Mouse (Mus musculus): ENCODE data around the gene Fxr2. TPM values are rescaled to one million over a fixed set of nuclear protein-coding genes. Genes with fewer than 3 reads are reported as not detected.
A peak's percentile ranks its signal among the peaks of the same experiment; 100 is the strongest.

Gene Fxr2
- polyA plus RNA-seq, 1 experiment from 2014 or later: 27.8 TPM

- Histone ChIP-seq H3K27me3 (peaks cover 9% of the 10 kb centered on the region; the same call in 1 of the 2 replicates), H3K4me2 (peak overlapping the region; percentile 34), H3K27ac (peak overlapping the region; percentile 62), H3K9me3 (no peaks in the 10 kb centered on the region), H3K36me3 (no peaks in the 10 kb centered on the region), H3K4me1 (peaks cover 40% of the 10 kb centered on the region), H3K4me3 (no peak overlapping the region), H3K9ac (no peak overlapping the region)
- WGBS: 7% methylated on average over 6 of the region's 6 CpGs
- ATAC-seq (ENCODE audit: borderline replicate concordance, extremely low read depth, low FRiP score, low TSS enrichment): peak; percentile 72
These were observed 32.7 kb upstream of the Fxr2 start for GRCm38 (mm10) chr11:69600098-69600497.

- peaks cover 16% of the 10 kb centered on the region; the same call in 1 of the 2 replicates for H3K27me3 ChIP-seq
- H3K9ac ChIP-seq: no peak overlapping the region
- WGBS: 42% methylated on average over 3 of the region's 3 CpGs
- no peak for ATAC-seq (ENCODE audit: borderline replicate concordance, extremely low read depth, low FRiP score, low TSS enrichment)
- no peak overlapping the region for H3K27ac ChIP-seq
- H3K4me1 ChIP-seq: peaks cover 49% of the 10 kb centered on the region
- H3K4me3 ChIP-seq: no peak overlapping the region
- no peak overlapping the region for H3K4me2 ChIP-seq
- no peaks in the 10 kb centered on the region for H3K36me3 ChIP-seq
- no peaks in the 10 kb centered on the region for H3K9me3 ChIP-seq
These were observed 31.0 kb upstream of the Fxr2 start for GRCm38 (mm10) chr11:69601768-69602167.

- Histone ChIP-seq H3K4me2 (peak overlapping the region; percentile 95; the same call in 1 of the 2 replicates), H3K27me3 (peaks cover 16% of the 10 kb centered on the region; the same call in 1 of the 2 replicates), H3K36me3 (no peaks in the 10 kb centered on the region), H3K9me3 (no peaks in the 10 kb centered on the region), H3K4me1 (peaks cover 49% of the 10 kb centered on the region), H3K9ac (no peak overlapping the region), H3K27ac (no peak overlapping the region), H3K4me3 (no peak overlapping the region)
- no peak for ATAC-seq (ENCODE audit: borderline replicate concordance, extremely low read depth, low FRiP score, low TSS enrichment)
- WGBS: 77% methylated on average over 8 of the region's 8 CpGs
These were observed 29.3 kb upstream of the Fxr2 start for GRCm38 (mm10) chr11:69603516-69603915.

GRCm38 (mm10) chr11:69604347-69604746, 28.4 kb upstream of the Fxr2 start:
- H3K9me3 ChIP-seq: no peaks in the 10 kb centered on the region
- peaks cover 46% of the 10 kb centered on the region for H3K4me1 ChIP-seq
- no peak overlapping the region for H3K27ac ChIP-seq
- H3K4me3 ChIP-seq: peak overlapping the region; percentile 56
- H3K36me3 ChIP-seq: no peaks in the 10 kb centered on the region
- peak overlapping the region; percentile 95 for H3K4me2 ChIP-seq
- peak; percentile 32 for ATAC-seq (ENCODE audit: borderline replicate concordance, extremely low read depth, low FRiP score, low TSS enrichment)
- no peak overlapping the region for H3K9ac ChIP-seq
- H3K27me3 ChIP-seq: peaks cover 16% of the 10 kb centered on the region; the same call in 1 of the 2 replicates
- 56% methylated on average over 3 of the region's 3 CpGs for WGBS

- Histone ChIP-seq H3K27me3 (peaks cover 16% of the 10 kb centered on the region; the same call in 1 of the 2 replicates), H3K36me3 (no peaks in the 10 kb centered on the region), H3K27ac (peak overlapping the region; percentile 50), H3K4me1 (peaks cover 40% of the 10 kb centered on the region), H3K9ac (peak overlapping the region; percentile 57), H3K9me3 (no peaks in the 10 kb centered on the region), H3K4me2 (peak overlapping the region; percentile 95), H3K4me3 (peak overlapping the region; percentile 56)
- whole genome bisulfite sequencing: under 1% methylated on average over 71 of the region's 73 CpGs
- peak; percentile 35 for ATAC-seq (ENCODE audit: borderline replicate concordance, extremely low read depth, low FRiP score, low TSS enrichment)
These were observed 27.8 kb upstream of the Fxr2 start for GRCm38 (mm10) chr11:69604795-69605664.

GRCm38 (mm10) chr11:69605726-69606490, 26.9 kb upstream of the Fxr2 start, which contains the start of gene Atp1b2:
Atp1b2 (minus strand) TSS chr11:69605942.
- Histone ChIP-seq H3K4me1 (peaks cover 31% of the 10 kb centered on the region), H3K9me3 (no peaks in the 10 kb centered on the region), H3K27ac (peak within 1 kb of the TSS; percentile 50), H3K4me2 (peak within 1 kb of the TSS; percentile 95), H3K36me3 (no peaks in the 10 kb centered on the region), H3K27me3 (peaks cover 16% of the 10 kb centered on the region; the same call in 1 of the 2 replicates), H3K4me3 (peak within 1 kb of the TSS; percentile 56), H3K9ac (peak within 1 kb of the TSS; percentile 57)
- ATAC-seq (ENCODE audit: borderline replicate concordance, extremely low read depth, low FRiP score, low TSS enrichment): peak; percentile 82
- 2% methylated on average over 32 of the region's 32 CpGs for WGBS

- no peak for ATAC-seq (ENCODE audit: borderline replicate concordance, extremely low read depth, low FRiP score, low TSS enrichment)
- peak overlapping the region; percentile 56 for H3K4me3 ChIP-seq
- H3K27me3 ChIP-seq: peaks cover 16% of the 10 kb centered on the region; the same call in 1 of the 2 replicates
- H3K27ac ChIP-seq: no peak overlapping the region
- H3K4me2 ChIP-seq: peak overlapping the region; percentile 95
- no peaks in the 10 kb centered on the region for H3K9me3 ChIP-seq
- peaks cover 26% of the 10 kb centered on the region for H3K4me1 ChIP-seq
- 34% methylated on average over 2 of the region's 2 CpGs for WGBS
- H3K36me3 ChIP-seq: no peaks in the 10 kb centered on the region
- no peak overlapping the region for H3K9ac ChIP-seq
These were observed 26.3 kb upstream of the Fxr2 start for GRCm38 (mm10) chr11:69606491-69606795.

- H3K9ac ChIP-seq: no peak overlapping the region
- H3K9me3 ChIP-seq: no peaks in the 10 kb centered on the region
- peaks cover 26% of the 10 kb centered on the region for H3K4me1 ChIP-seq
- H3K4me2 ChIP-seq: no peak overlapping the region
- 76% methylated on average over 2 of the region's 2 CpGs for WGBS
- H3K36me3 ChIP-seq: no peaks in the 10 kb centered on the region
- ATAC-seq (ENCODE audit: borderline replicate concordance, extremely low read depth, low FRiP score, low TSS enrichment): no peak
- H3K27me3 ChIP-seq: peaks cover 16% of the 10 kb centered on the region; the same call in 1 of the 2 replicates
- H3K27ac ChIP-seq: no peak overlapping the region
- no peak overlapping the region for H3K4me3 ChIP-seq
These were observed 26.0 kb upstream of the Fxr2 start for GRCm38 (mm10) chr11:69606832-69607231.

GRCm38 (mm10) chr11:69608525-69608924, 24.3 kb upstream of the Fxr2 start:
- peaks cover 25% of the 10 kb centered on the region for H3K4me1 ChIP-seq
- no peak overlapping the region for H3K4me3 ChIP-seq
- peaks cover 16% of the 10 kb centered on the region; the same call in 1 of the 2 replicates for H3K27me3 ChIP-seq
- 91% methylated on average over 3 of the region's 3 CpGs for WGBS
- no peak overlapping the region for H3K27ac ChIP-seq
- no peak overlapping the region for H3K9ac ChIP-seq
- H3K36me3 ChIP-seq: no peaks in the 10 kb centered on the region
- no peak overlapping the region for H3K4me2 ChIP-seq
- ATAC-seq (ENCODE audit: borderline replicate concordance, extremely low read depth, low FRiP score, low TSS enrichment): no peak
- no peaks in the 10 kb centered on the region for H3K9me3 ChIP-seq

- H3K9me3 ChIP-seq: no peaks in the 10 kb centered on the region
These were observed 23.4 kb upstream of the Fxr2 start for GRCm38 (mm10) chr11:69609416-69609815.

GRCm38 (mm10) chr11:69610899-69611298, 21.9 kb upstream of the Fxr2 start:
- Histone ChIP-seq H3K36me3 (no peaks in the 10 kb centered on the region), H3K27ac (no peak overlapping the region), H3K9ac (no peak overlapping the region), H3K4me3 (no peak overlapping the region), H3K27me3 (peaks cover 8% of the 10 kb centered on the region), H3K4me2 (no peak overlapping the region), H3K4me1 (peaks cover 12% of the 10 kb centered on the region), H3K9me3 (no peaks in the 10 kb centered on the region)
- WGBS: 37% methylated on average over 4 of the region's 4 CpGs
- ATAC-seq (ENCODE audit: borderline replicate concordance, extremely low read depth, low FRiP score, low TSS enrichment): no peak

More at GRCm38 (mm10) chr11:69609416-69609815, 23.4 kb upstream of the Fxr2 start:
- H3K4me1 ChIP-seq: peaks cover 24% of the 10 kb centered on the region
- H3K4me3 ChIP-seq: no peak overlapping the region
- H3K4me2 ChIP-seq: no peak overlapping the region
- no peak overlapping the region for H3K9ac ChIP-seq
- no peaks in the 10 kb centered on the region for H3K36me3 ChIP-seq
- WGBS: 50% methylated on average over 7 of the region's 7 CpGs
- ATAC-seq (ENCODE audit: borderline replicate concordance, extremely low read depth, low FRiP score, low TSS enrichment): no peak
- H3K27me3 ChIP-seq: peaks cover 13% of the 10 kb centered on the region; the same call in 1 of the 2 replicates
- no peak overlapping the region for H3K27ac ChIP-seq

All from lung, embryonic 15.5 days (tissue).